Mouse (Mus musculus): ENCODE measurements around the gene Ankfy1. TPM values are rescaled to one million over a fixed set of nuclear protein-coding genes. Genes with fewer than 3 reads are reported as not detected.
"Not testable (repeated sequence)": the region's sequence is repeated elsewhere in the genome, so short reads cannot be mapped to it uniquely, and the experiment has no call there.

The Ankfy1 gene
- polyA plus RNA-seq, 1 experiment from 2014 or later: 13.9 TPM

- Histone ChIP-seq H3K9me3 (replicated peaks) (no peaks in the 10 kb centered on the region), H3K4me3 (no peak overlapping the region), H3K9ac (no peak overlapping the region), H3K4me2 (no peak overlapping the region), H3K27me3 (no peaks in the 10 kb centered on the region), H3K4me1 (replicated peaks) (no peaks in the 10 kb centered on the region), H3K36me3 (peaks cover 13% of the 10 kb centered on the region; the same call in 1 of the 2 replicates), H3K27ac (no peak overlapping the region)
- 71% methylated on average over 2 of the region's 2 CpGs for WGBS
- ATAC-seq (replicated peaks; ENCODE audit: insufficient number of reproducible peaks, insufficient read depth, low FRiP score, low read depth): no peak
Observed at GRCm38 (mm10) chr11:72723165-72723564, 33.4 kb downstream of the Ankfy1 start.

- ATAC-seq (replicated peaks; ENCODE audit: insufficient number of reproducible peaks, insufficient read depth, low FRiP score, low read depth): no peak
- Histone ChIP-seq H3K4me1 (replicated peaks) (no peaks in the 10 kb centered on the region), H3K36me3 (peaks cover 16% of the 10 kb centered on the region; the same call in 1 of the 2 replicates), H3K9ac (no peak overlapping the region), H3K9me3 (replicated peaks) (no peaks in the 10 kb centered on the region), H3K4me2 (no peak overlapping the region), H3K27me3 (no peaks in the 10 kb centered on the region), H3K27ac (no peak overlapping the region), H3K4me3 (no peak overlapping the region)
Observed at GRCm38 (mm10) chr11:72723871-72724270, 34.1 kb downstream of the Ankfy1 start.

- Histone ChIP-seq H3K27me3 (no peaks in the 10 kb centered on the region), H3K36me3 (peaks cover 32% of the 10 kb centered on the region), H3K9me3 (replicated peaks) (no peaks in the 10 kb centered on the region), H3K9ac (no peak overlapping the region), H3K4me2 (no peak overlapping the region), H3K27ac (no peak overlapping the region), H3K4me1 (replicated peaks) (no peaks in the 10 kb centered on the region), H3K4me3 (no peak overlapping the region)
- no peak for ATAC-seq (replicated peaks; ENCODE audit: insufficient number of reproducible peaks, insufficient read depth, low FRiP score, low read depth)
Observed at GRCm38 (mm10) chr11:72726023-72726422, 36.2 kb downstream of the Ankfy1 start.

GRCm38 (mm10) chr11:72733736-72734135 lies 43.9 kb downstream of the Ankfy1 start:
- Histone ChIP-seq H3K9ac (no peak overlapping the region), H3K4me1 (replicated peaks) (peaks cover 6% of the 10 kb centered on the region), H3K9me3 (replicated peaks) (no peaks in the 10 kb centered on the region), H3K27me3 (no peaks in the 10 kb centered on the region), H3K4me3 (no peak overlapping the region), H3K27ac (peak overlapping the region; percentile 66; the same call in 1 of the 2 replicates), H3K4me2 (no peak overlapping the region), H3K36me3 (peaks cover 43% of the 10 kb centered on the region)
- no peak for ATAC-seq (replicated peaks; ENCODE audit: insufficient number of reproducible peaks, insufficient read depth, low FRiP score, low read depth)
- 82% methylated on average over 3 of the region's 3 CpGs for WGBS

GRCm38 (mm10) chr11:72734840-72735518 lies 45.2 kb downstream of the Ankfy1 start:
- no peak for ATAC-seq (replicated peaks; ENCODE audit: insufficient number of reproducible peaks, insufficient read depth, low FRiP score, low read depth)
- no peak overlapping the region for H3K4me2 ChIP-seq
- H3K4me1 ChIP-seq (replicated peaks): peaks cover 6% of the 10 kb centered on the region
- whole genome bisulfite sequencing: 61% methylated on average over 4 of the region's 4 CpGs
- H3K36me3 ChIP-seq: peaks cover 37% of the 10 kb centered on the region
- no peaks in the 10 kb centered on the region for H3K27me3 ChIP-seq
- H3K9ac ChIP-seq: no peak overlapping the region
- H3K27ac ChIP-seq: peak overlapping the region; percentile 68
- no peak overlapping the region for H3K4me3 ChIP-seq
- no peaks in the 10 kb centered on the region for H3K9me3 ChIP-seq (replicated peaks)

- no peak overlapping the region for H3K4me2 ChIP-seq
- H3K9me3 ChIP-seq (replicated peaks): no peaks in the 10 kb centered on the region
- H3K27ac ChIP-seq: peak overlapping the region; percentile 68
- H3K27me3 ChIP-seq: no peaks in the 10 kb centered on the region
- WGBS: 73% methylated on average over 2 of the region's 2 CpGs
- H3K36me3 ChIP-seq: peaks cover 34% of the 10 kb centered on the region
- H3K9ac ChIP-seq: no peak overlapping the region
- ATAC-seq (replicated peaks; ENCODE audit: insufficient number of reproducible peaks, insufficient read depth, low FRiP score, low read depth): no peak
- peaks cover 6% of the 10 kb centered on the region for H3K4me1 ChIP-seq (replicated peaks)
- H3K4me3 ChIP-seq: no peak overlapping the region
Observed at GRCm38 (mm10) chr11:72735519-72735860, 45.7 kb downstream of the Ankfy1 start.

- Histone ChIP-seq H3K4me2 (no peak overlapping the region), H3K27ac (peak overlapping the region; percentile 76), H3K9me3 (replicated peaks) (no peaks in the 10 kb centered on the region), H3K36me3 (peaks cover 33% of the 10 kb centered on the region), H3K4me3 (no peak overlapping the region), H3K27me3 (no peaks in the 10 kb centered on the region), H3K9ac (no peak overlapping the region), H3K4me1 (replicated peaks) (peaks cover 6% of the 10 kb centered on the region)
- peak; percentile 75 for ATAC-seq (replicated peaks; ENCODE audit: insufficient number of reproducible peaks, insufficient read depth, low FRiP score, low read depth)
- 27% methylated on average over 1 of the region's 1 CpGs for WGBS
Observed at GRCm38 (mm10) chr11:72736320-72736719, 46.5 kb downstream of the Ankfy1 start.

- WGBS: 90% methylated on average over 5 of the region's 5 CpGs
- not testable (repeated sequence) for H3K4me1 ChIP-seq (replicated peaks); H3K9ac ChIP-seq; H3K4me2 ChIP-seq; H3K4me3 ChIP-seq; H3K27ac ChIP-seq; H3K9me3 ChIP-seq (replicated peaks); H3K27me3 ChIP-seq; ATAC-seq (replicated peaks; ENCODE audit: insufficient number of reproducible peaks, insufficient read depth, low FRiP score, low read depth)
- H3K36me3 ChIP-seq: peaks cover 25% of the 10 kb centered on the region
Observed at GRCm38 (mm10) chr11:72737517-72737916, 47.7 kb downstream of the Ankfy1 start.

- 87% methylated on average over 1 of the region's 1 CpGs for WGBS
- ATAC-seq (replicated peaks; ENCODE audit: insufficient number of reproducible peaks, insufficient read depth, low FRiP score, low read depth): no peak
- H3K9ac ChIP-seq: no peak overlapping the region
- H3K9me3 ChIP-seq (replicated peaks): no peaks in the 10 kb centered on the region
- peaks cover 31% of the 10 kb centered on the region for H3K36me3 ChIP-seq
- H3K4me1 ChIP-seq (replicated peaks): peaks cover 6% of the 10 kb centered on the region
- H3K27ac ChIP-seq: no peak overlapping the region
- H3K27me3 ChIP-seq: no peaks in the 10 kb centered on the region
- H3K4me3 ChIP-seq: no peak overlapping the region
- no peak overlapping the region for H3K4me2 ChIP-seq
Observed at GRCm38 (mm10) chr11:72739048-72739447, 49.2 kb downstream of the Ankfy1 start.

GRCm38 (mm10) chr11:72751956-72752355 lies 62.1 kb downstream of the Ankfy1 start:
- no peak overlapping the region for H3K4me2 ChIP-seq
- no peaks in the 10 kb centered on the region for H3K4me1 ChIP-seq (replicated peaks)
- H3K9me3 ChIP-seq (replicated peaks): no peaks in the 10 kb centered on the region
- no peak overlapping the region for H3K9ac ChIP-seq
- no peak for ATAC-seq (replicated peaks; ENCODE audit: insufficient number of reproducible peaks, insufficient read depth, low FRiP score, low read depth)
- H3K4me3 ChIP-seq: no peak overlapping the region
- 34% methylated on average over 2 of the region's 2 CpGs for WGBS
- H3K27me3 ChIP-seq: no peaks in the 10 kb centered on the region
- peaks cover 87% of the 10 kb centered on the region for H3K36me3 ChIP-seq
- H3K27ac ChIP-seq: no peak overlapping the region

- WGBS: 95% methylated on average over 5 of the region's 5 CpGs
- Histone ChIP-seq H3K9ac (no peak overlapping the region), H3K27ac (no peak overlapping the region), H3K27me3 (no peaks in the 10 kb centered on the region), H3K4me2 (no peak overlapping the region), H3K9me3 (replicated peaks) (no peaks in the 10 kb centered on the region), H3K4me3 (no peak overlapping the region), H3K4me1 (replicated peaks) (no peaks in the 10 kb centered on the region), H3K36me3 (peaks cover 91% of the 10 kb centered on the region)
- ATAC-seq (replicated peaks; ENCODE audit: insufficient number of reproducible peaks, insufficient read depth, low FRiP score, low read depth): no peak
Observed at GRCm38 (mm10) chr11:72758316-72758715, 68.5 kb downstream of the Ankfy1 start.

- no peaks in the 10 kb centered on the region for H3K4me1 ChIP-seq (replicated peaks)
- no peak overlapping the region for H3K9ac ChIP-seq
- H3K27ac ChIP-seq: no peak overlapping the region
- H3K4me3 ChIP-seq: no peak overlapping the region
- no peaks in the 10 kb centered on the region for H3K27me3 ChIP-seq
- ATAC-seq (replicated peaks; ENCODE audit: insufficient number of reproducible peaks, insufficient read depth, low FRiP score, low read depth): no peak
- H3K9me3 ChIP-seq (replicated peaks): no peaks in the 10 kb centered on the region
- H3K36me3 ChIP-seq: peaks cover 89% of the 10 kb centered on the region
- 90% methylated on average over 6 of the region's 6 CpGs for WGBS
- H3K4me2 ChIP-seq: no peak overlapping the region
Observed at GRCm38 (mm10) chr11:72759581-72759980, 69.8 kb downstream of the Ankfy1 start.
